Mouse (Mus musculus) left cerebral cortex, postnatal 25 days (tissue): ENCODE data around the gene Naa35. TPM values are rescaled to one million over a fixed set of nuclear protein-coding genes. Genes with fewer than 3 reads are reported as not detected.

Source experiments
- DNase-seq, 2 experiments: peaks; one replicate each; pipeline ENCODE4 v3.0.0; 2022; ENCODE audit warnings: low spot score in 2 of 2, mixed read lengths in 1 of 2
- intact Hi-C: fragments of 180-260 bp; cut with DNase I; formaldehyde crosslinking; loops from one replicate; pipeline ENCODE4 v1.15.1; 2025
- total RNA-seq, 2 experiments: library from RNA; stranded (reverse); gene quantifications; 2 replicates each; pipeline ENCODE4 v1.2.3; 2021

Gene Naa35
- total RNA-seq, 2 experiments from 2014 or later, result 87.9 to 91.5 TPM

GRCm38 (mm10) chr13:59656975-59657388 is 71.9 kb downstream of the Naa35 start:
- intact Hi-C loops, result no loop called here
- peak in 1 of 2 experiments; percentile 57 for DNase-seq

GRCm38 (mm10) chr13:59657781-59658180 is 72.7 kb downstream of the Naa35 start:
- DNase-seq, result no peak
- intact Hi-C loops, result no loop called here

- no peak for DNase-seq
Observed at GRCm38 (mm10) chr13:59660371-59660770, 75.3 kb downstream of the Naa35 start.

GRCm38 (mm10) chr13:59661387-59661786 is 76.3 kb downstream of the Naa35 start:
- no peak for DNase-seq
- intact Hi-C loops, result no loop called here

More at GRCm38 (mm10) chr13:59660371-59660770, 75.3 kb downstream of the Naa35 start:
- intact Hi-C loops, result no loop called here

GRCm38 (mm10) chr13:59661966-59662365 is 76.9 kb downstream of the Naa35 start:
- DNase-seq, result no peak
- intact Hi-C loops, result no loop called here

GRCm38 (mm10) chr13:59663939-59664712 is 79.1 kb downstream of the Naa35 start:
- DNase-seq, result no peak
- intact Hi-C loops, result no loop called here

GRCm38 (mm10) chr13:59667763-59668162 is 82.7 kb downstream of the Naa35 start:
- DNase-seq, result no peak
- intact Hi-C loops, result no loop called here

GRCm38 (mm10) chr13:59668501-59669093 is 83.5 kb downstream of the Naa35 start:
- intact Hi-C loops, result no loop called here
- DNase-seq, result no peak

- peak in 1 of 2 experiments; percentile 56 for DNase-seq
- intact Hi-C loops, result no loop called here
Observed at GRCm38 (mm10) chr13:59669946-59670345, 84.9 kb downstream of the Naa35 start.

GRCm38 (mm10) chr13:59671521-59671920 is 86.5 kb downstream of the Naa35 start:
- no peak for DNase-seq
- intact Hi-C loops, result no loop called here

GRCm38 (mm10) chr13:59672248-59672647 is 87.2 kb downstream of the Naa35 start:
- intact Hi-C loops, result no loop called here
- peak in 1 of 2 experiments; percentile 19 for DNase-seq

GRCm38 (mm10) chr13:59673597-59673996 is 88.5 kb downstream of the Naa35 start:
- no peak for DNase-seq
- intact Hi-C loops, result no loop called here

- intact Hi-C loops, result no loop called here
- no peak for DNase-seq
Observed at GRCm38 (mm10) chr13:59674215-59674614, 89.2 kb downstream of the Naa35 start.

GRCm38 (mm10) chr13:59674761-59675150 is 89.7 kb downstream of the Naa35 start:
- intact Hi-C loops, result loop anchor here (5.0 kb wide), 1 partner anchor 53 kb away; no protein-coding TSS in a partner anchor
- DNase-seq, result peak in 1 of 2 experiments; percentile 43

GRCm38 (mm10) chr13:59675151-59676011 is 90.3 kb downstream of the Naa35 start, which contains the start of gene Golm1:
Golm1 (minus strand) TSS chr13:59675811.
- peak; percentile 49 to 55 for DNase-seq
- intact Hi-C loops, result loop anchor here (5.0 kb wide), 1 partner anchor 52 kb away; no protein-coding TSS in a partner anchor

- intact Hi-C loops, result loop anchor here (5.0 kb wide), 1 partner anchor 51 kb away; no protein-coding TSS in a partner anchor
- no peak for DNase-seq
Observed at GRCm38 (mm10) chr13:59676316-59677229, 91.5 kb downstream of the Naa35 start.

GRCm38 (mm10) chr13:59679306-59679705 is 94.2 kb downstream of the Naa35 start:
- DNase-seq, result no peak
- intact Hi-C loops, result loop anchor here (5.0 kb wide), 1 partner anchor 48 kb away; no protein-coding TSS in a partner anchor

GRCm38 (mm10) chr13:59679908-59680307 is 94.8 kb downstream of the Naa35 start:
- DNase-seq, result no peak
- intact Hi-C loops, result loop anchor here (5.0 kb wide), 1 partner anchor 47 kb away; no protein-coding TSS in a partner anchor

- intact Hi-C loops, result no loop called here
- DNase-seq, result no peak
Observed at GRCm38 (mm10) chr13:59682629-59683028, 97.6 kb downstream of the Naa35 start.
